Mouse (Mus musculus) v-Abl transformed pro-B cells (cell line): ENCODE data around the gene Fam149a.
"Not testable (repeated sequence)": the region's sequence is repeated elsewhere in the genome, so short reads cannot be mapped to it uniquely, and the experiment has no call there.

Experiments
- in situ Hi-C, 2 experiments: fragments of 400-800 bp; cut with MboI; formaldehyde crosslinking; loops; one replicate each; pipeline ENCODE4 v1.15.1; 2025; ENCODE audit not compliant: unreplicated experiment in 2 of 2

The Fam149a gene

GRCm38 (mm10) chr8:45333493-45333892, 48.6 kb downstream of the Fam149a start:
- in situ Hi-C loops, result no loop called here

DNA sequence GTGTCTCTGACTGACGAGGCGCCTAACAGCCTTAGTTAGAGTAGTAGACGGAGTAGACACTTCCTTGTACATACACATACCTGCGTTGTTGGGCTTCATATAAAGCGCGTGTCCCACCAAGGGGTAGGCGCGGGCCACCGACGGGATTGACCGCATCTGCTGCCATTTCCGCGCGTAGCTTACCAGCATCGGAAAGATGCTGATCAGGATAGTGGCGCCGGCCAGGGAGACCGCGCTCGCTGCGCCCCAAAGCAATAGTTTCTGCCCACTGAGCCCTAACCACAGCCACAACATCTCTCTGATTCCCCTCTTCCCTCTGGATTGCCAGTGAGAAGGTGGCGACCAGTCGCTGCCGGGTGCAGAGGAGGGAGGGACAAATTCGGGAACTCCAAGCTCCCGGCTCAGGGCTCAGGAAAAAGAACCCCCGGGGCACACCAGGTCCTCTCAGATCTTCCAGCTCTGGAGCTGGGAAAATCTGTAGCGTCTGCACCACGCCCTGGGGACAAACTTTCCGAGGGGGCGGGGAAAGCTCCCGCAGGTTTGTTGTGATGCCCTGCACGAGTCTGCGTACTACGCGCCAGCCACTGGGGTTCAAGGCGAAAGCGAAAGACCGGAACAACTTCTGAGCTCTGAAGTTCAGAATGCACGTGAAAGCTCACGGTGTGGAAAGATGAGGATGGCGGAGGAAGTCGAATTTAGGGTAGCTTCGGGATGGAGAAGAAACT, 49.2 kb downstream of the Fam149a start, which contains the start of gene Cyp4v3:
TSS of gene Cyp4v3 (minus strand) at position 532 of the 725 bp plus-strand sequence.
- in situ Hi-C loops, result no loop called here

- in situ Hi-C loops, result no loop called here
These were observed 51.2 kb downstream of the Fam149a start for GRCm38 (mm10) chr8:45330856-45331255.

GRCm38 (mm10) chr8:45329206-45329980, 52.7 kb downstream of the Fam149a start:
- in situ Hi-C loops, result no loop called here

GRCm38 (mm10) chr8:45327076-45327475, 55.0 kb downstream of the Fam149a start:
- in situ Hi-C loops, result not testable (repeated sequence)

DNA sequence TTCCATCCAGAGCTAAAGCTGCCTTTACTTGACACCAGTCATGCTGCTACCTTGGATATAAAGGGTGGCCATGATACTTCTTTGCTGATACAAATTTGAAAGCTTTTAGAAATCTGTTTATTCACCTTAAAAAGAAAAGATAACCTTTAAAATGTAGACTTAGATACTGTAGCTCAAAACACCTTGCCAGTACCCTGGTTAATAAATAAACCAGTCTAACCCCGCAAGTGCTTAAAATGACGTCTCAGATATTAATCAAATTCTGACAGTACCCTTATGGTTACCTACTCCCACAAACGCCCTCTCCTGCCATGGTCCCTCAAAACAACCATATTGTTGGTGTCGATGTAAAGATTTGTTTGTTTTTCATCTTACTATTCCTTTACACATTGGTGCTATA, 57.9 kb downstream of the Fam149a start:
- in situ Hi-C loops, result no loop called here

GRCm38 (mm10) chr8:45321365-45321764, 60.7 kb downstream of the Fam149a start:
- in situ Hi-C loops, result no loop called here

DNA sequence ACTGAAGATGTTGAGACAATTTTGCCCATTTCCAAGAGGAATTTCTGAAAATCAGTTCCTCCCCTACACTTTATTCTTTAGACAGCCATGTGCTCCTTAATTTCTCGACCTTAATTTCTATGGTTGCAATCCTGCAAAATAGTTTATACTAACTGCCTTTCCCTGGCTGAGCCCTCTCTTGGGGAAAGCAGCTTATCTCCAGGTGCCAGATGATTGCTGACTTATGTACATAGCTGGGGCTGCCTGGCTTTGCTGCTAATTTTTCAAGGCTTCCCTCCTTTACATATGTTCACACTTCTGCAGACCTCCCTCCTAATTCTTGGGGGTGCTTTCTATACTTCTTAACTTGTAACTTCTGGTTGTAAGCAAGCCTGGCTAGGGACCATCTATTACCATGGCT, 61.2 kb downstream of the Fam149a start:
- in situ Hi-C loops, result no loop called here

- in situ Hi-C loops, result no loop called here
These were observed 71.1 kb downstream of the Fam149a start for GRCm38 (mm10) chr8:45310967-45311366.

DNA sequence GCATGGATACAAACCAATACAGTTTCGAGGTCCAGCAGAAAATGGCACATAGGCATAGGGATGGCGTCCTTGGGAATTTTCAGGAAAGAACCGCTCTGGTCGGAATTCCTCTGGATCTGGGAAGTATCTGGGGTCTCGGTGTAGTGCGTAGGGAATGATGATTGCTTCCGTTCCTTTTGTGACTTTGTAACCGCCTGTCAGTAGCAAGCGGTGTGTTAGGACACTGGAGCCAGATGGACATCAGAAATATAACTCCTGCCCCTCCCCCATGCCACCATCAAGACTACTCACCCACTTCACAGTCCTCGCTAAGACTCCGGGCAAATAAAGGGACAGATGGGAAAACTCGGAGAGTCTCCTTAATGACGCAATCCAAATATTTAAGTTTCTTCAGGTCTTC, 73.7 kb downstream of the Fam149a start, which contains the start of gene Gm45753:
TSS of gene Gm45753 (minus strand) at position 101 of the 400 bp plus-strand sequence.
- in situ Hi-C loops, result no loop called here

- in situ Hi-C loops, result no loop called here
These were observed 76.6 kb downstream of the Fam149a start for GRCm38 (mm10) chr8:45305479-45305878.

GRCm38 (mm10) chr8:45304354-45304753, 77.7 kb downstream of the Fam149a start:
- in situ Hi-C loops, result no loop called here

DNA sequence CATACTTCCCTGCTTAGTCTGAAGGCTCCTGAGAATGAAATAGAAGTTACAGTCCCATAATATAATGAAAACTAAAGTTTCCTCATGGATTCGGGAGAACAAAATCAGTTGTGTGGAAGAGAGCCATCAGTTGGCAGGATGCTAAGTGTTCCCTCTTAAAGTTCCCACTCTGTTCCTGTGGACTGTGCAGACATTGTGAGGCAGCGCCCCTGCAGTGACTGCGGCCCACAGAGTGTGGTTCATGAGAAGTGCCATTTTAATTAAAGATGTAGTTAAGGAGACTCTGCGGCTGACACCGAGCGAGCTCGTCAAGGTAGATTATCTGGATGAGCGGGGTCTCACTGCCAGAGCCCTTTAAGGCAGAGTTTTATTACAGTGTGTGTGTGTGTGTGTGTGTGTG, 79.7 kb downstream of the Fam149a start:
- in situ Hi-C loops, result no loop called here

- in situ Hi-C loops, result no loop called here
These were observed 86.8 kb downstream of the Fam149a start for GRCm38 (mm10) chr8:45295276-45295675.

DNA sequence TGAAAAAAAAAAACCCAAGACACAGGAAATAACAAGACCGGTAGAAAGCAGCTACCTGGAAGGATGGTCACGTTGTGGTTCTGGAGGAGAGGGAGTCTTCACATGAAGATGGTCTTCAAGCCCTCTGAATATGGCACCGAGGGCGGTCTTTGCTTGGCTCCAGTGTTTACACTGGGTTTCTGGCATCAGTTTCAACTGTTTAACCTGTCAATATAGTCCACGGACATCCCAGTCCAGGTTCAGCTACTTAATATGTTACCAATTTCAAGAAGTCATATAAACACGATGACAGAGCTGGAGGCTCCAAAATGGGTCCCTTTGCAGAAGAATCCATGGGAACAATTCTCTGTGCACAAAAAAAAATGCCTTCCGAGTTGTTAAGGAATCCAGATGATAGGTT, 87.4 kb downstream of the Fam149a start, which contains the start of gene Klkb1:
TSS of gene Klkb1 (minus strand) at position 173 of the 400 bp plus-strand sequence.
- in situ Hi-C loops, result no loop called here

DNA sequence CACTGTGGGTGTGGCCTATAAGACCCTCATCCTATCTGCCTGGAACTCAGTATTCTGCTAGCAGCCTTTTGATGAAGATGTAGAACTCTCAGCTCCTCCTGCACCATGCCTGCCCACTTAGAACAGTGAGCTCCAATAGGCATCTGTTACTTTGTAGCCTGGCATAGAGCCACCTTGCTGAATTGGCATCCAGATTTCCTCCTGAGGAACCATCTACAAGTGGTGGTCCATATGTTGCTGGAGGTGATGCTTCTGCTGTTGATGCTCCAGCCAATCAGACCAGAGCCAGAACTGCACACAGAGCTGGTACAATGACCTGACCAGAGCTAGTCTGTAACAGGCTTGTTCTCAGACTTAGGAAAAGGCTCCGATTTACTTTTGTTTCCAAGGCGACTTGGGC, 90.3 kb downstream of the Fam149a start:
- in situ Hi-C loops, result no loop called here
